Mouse (Mus musculus) intestine, embryonic 15.5 days (tissue): Measurements from ENCODE around the gene Cldn2. TPM values are rescaled to one million over a fixed set of nuclear protein-coding genes. Genes with fewer than 3 reads are reported as not detected.

Experiments used
- polyA plus RNA-seq: library from polyadenylated mRNA; unstranded; fragments of >200 nt; fragmentation: Nextera tagmentation; extraction: Ambion mirVana; gene quantifications from 2 replicates; pipeline ENCODE4 v1.2.1, GENCODE M21; 2015

The Cldn2 gene
- polyA plus RNA-seq, 1 experiment from 2014 or later, result 54.1 TPM

Other genes starting within 250 kb of the Cldn2 start
- 128 and 141 TPM in 2 replicates for gene Rnf128, start 237.5 kb upstream of the Cldn2 start, polyA plus RNA-seq
- gene Tbc1d8b, start 115.8 kb upstream of the Cldn2 start, polyA plus RNA-seq, result 3.0 and 3.4 TPM in 2 replicates
- 0.25 and 0.29 TPM in 2 replicates for gene Gm15013, start 86.3 kb upstream of the Cldn2 start, polyA plus RNA-seq
- not detected in 2 replicates for gene Ripply1, start 18.5 kb upstream of the Cldn2 start, polyA plus RNA-seq
- 13.3 TPM in 2 replicates for gene Morc4, start 70.8 kb downstream of the Cldn2 start, polyA plus RNA-seq
- 3.2 and 3.5 TPM in 2 replicates for gene Rbm41, start 197.8 kb downstream of the Cldn2 start, polyA plus RNA-seq